Mouse (Mus musculus) CD4-positive, CD25-positive, alpha-beta regulatory T cell, adult 4 months (primary cell): ENCODE data around the gene Serpinb2. TPM values are rescaled to one million over a fixed set of nuclear protein-coding genes. Genes with fewer than 3 reads are reported as not detected.

Experiments
- ATAC-seq: one replicate; pipeline ENCODE4 v1.8.0; 2017
- polyA plus RNA-seq, 2 experiments: library from polyadenylated mRNA; unstranded; fragments of 100-300 nt; shearing (Covaris generic); gene quantifications; one replicate each; pipeline ENCODE4 v1.2.1; 2017

Serpinb2 gene
- not detected for polyA plus RNA-seq

GRCm38 (mm10) chr1:107511252-107511651 is at the start of gene Serpinb2:
Gene Serpinb2 (plus strand): TSS chr1:107511423.
- ATAC-seq = no peak

- ATAC-seq = no peak
Observed at GRCm38 (mm10) chr1:107479909-107480308, 31.3 kb upstream of the Serpinb2 start.

- ATAC-seq = no peak
Observed at GRCm38 (mm10) chr1:107481452-107481851, 29.8 kb upstream of the Serpinb2 start.

- no peak for ATAC-seq
Observed at GRCm38 (mm10) chr1:107489577-107489976, 21.6 kb upstream of the Serpinb2 start.

- ATAC-seq = no peak
Observed at GRCm38 (mm10) chr1:107496789-107497188, 14.4 kb upstream of the Serpinb2 start.

- ATAC-seq = no peak
Observed at GRCm38 (mm10) chr1:107502025-107502424, 9.2 kb upstream of the Serpinb2 start.

- no peak for ATAC-seq
Observed at GRCm38 (mm10) chr1:107503294-107503693, 7.9 kb upstream of the Serpinb2 start.

- ATAC-seq = no peak
Observed at GRCm38 (mm10) chr1:107505898-107506562, 5.2 kb upstream of the Serpinb2 start.

- ATAC-seq = no peak
Observed at GRCm38 (mm10) chr1:107512194-107513138, 1.2 kb downstream of the Serpinb2 start.

GRCm38 (mm10) chr1:107513530-107513929 is 2.3 kb downstream of the Serpinb2 start:
- ATAC-seq = no peak

- ATAC-seq = no peak
Observed at GRCm38 (mm10) chr1:107515839-107516498, 4.7 kb downstream of the Serpinb2 start.

GRCm38 (mm10) chr1:107525592-107525991 is 14.4 kb downstream of the Serpinb2 start:
- ATAC-seq = no peak

GRCm38 (mm10) chr1:107528325-107529078 is 17.3 kb downstream of the Serpinb2 start:
- ATAC-seq = no peak

GRCm38 (mm10) chr1:107529365-107530052 is 18.3 kb downstream of the Serpinb2 start:
- ATAC-seq = no peak

GRCm38 (mm10) chr1:107533736-107534135 is 22.5 kb downstream of the Serpinb2 start:
- ATAC-seq = no peak

- ATAC-seq = no peak
Observed at GRCm38 (mm10) chr1:107537435-107537834, 26.2 kb downstream of the Serpinb2 start.

GRCm38 (mm10) chr1:107559494-107559893 is 48.3 kb downstream of the Serpinb2 start:
- ATAC-seq = no peak

GRCm38 (mm10) chr1:107562110-107562509 is 50.9 kb downstream of the Serpinb2 start:
- ATAC-seq = no peak

- ATAC-seq = no peak
Observed at GRCm38 (mm10) chr1:107565644-107566043, 54.4 kb downstream of the Serpinb2 start.

GRCm38 (mm10) chr1:107576094-107576493 is 64.9 kb downstream of the Serpinb2 start:
- no peak for ATAC-seq

GRCm38 (mm10) chr1:107577514-107577913 is 66.3 kb downstream of the Serpinb2 start:
- ATAC-seq = no peak

GRCm38 (mm10) chr1:107581220-107581619 is 70.0 kb downstream of the Serpinb2 start:
- ATAC-seq = no peak
